Mouse (Mus musculus) 416B (cell line): ENCODE results near the gene Ptar1.

Experiments
- DNase-seq: peaks from one replicate; pipeline ENCODE4 v3.0.0; 2011; ENCODE audit warnings: low read depth

Gene Ptar1

GRCm38 (mm10) chr19:23758554-23759321 is 71.5 kb downstream of the Ptar1 start, which contains the start of gene Apba1:
Gene Apba1, plus strand, starts transcription at chr19:23758887.
- no peak for DNase-seq

- DNase-seq, result no peak
These were observed 72.2 kb downstream of the Ptar1 start for GRCm38 (mm10) chr19:23759322-23759945.

GRCm38 (mm10) chr19:23763371-23763770 is 76.1 kb downstream of the Ptar1 start:
- no peak for DNase-seq

GRCm38 (mm10) chr19:23764051-23764450 is 76.8 kb downstream of the Ptar1 start:
- DNase-seq, result no peak

GRCm38 (mm10) chr19:23768864-23769263 is 81.6 kb downstream of the Ptar1 start:
- no peak for DNase-seq

GRCm38 (mm10) chr19:23770494-23771423 is 83.5 kb downstream of the Ptar1 start:
- no peak for DNase-seq

- DNase-seq, result peak; percentile 9
These were observed 84.7 kb downstream of the Ptar1 start for GRCm38 (mm10) chr19:23771971-23772370.

- no peak for DNase-seq
These were observed 88.1 kb downstream of the Ptar1 start for GRCm38 (mm10) chr19:23775356-23775755.

- DNase-seq, result no peak
These were observed 91.9 kb downstream of the Ptar1 start for GRCm38 (mm10) chr19:23779130-23779529.

- DNase-seq, result peak; percentile 6
These were observed 92.9 kb downstream of the Ptar1 start for GRCm38 (mm10) chr19:23780105-23780504.
